Mouse (Mus musculus) lung, embryonic 14.5 days (tissue): Measurements from ENCODE around the gene Gm39566. TPM values are rescaled to one million over a fixed set of nuclear protein-coding genes. Genes with fewer than 3 reads are reported as not detected.
A peak's percentile ranks its signal among the peaks of the same experiment; 100 is the strongest.

Experiments used
- ATAC-seq: fragments of 200-750 bp; cut with Nextera tagmentation; 2 replicates; pipeline ENCODE4 v1.8.0; 2017; ENCODE audit warnings: mild to moderate bottlenecking, moderate TSS enrichment, moderate library complexity; ENCODE audit not compliant: insufficient read depth
- DNase-seq: peaks from one replicate; pipeline ENCODE4 v3.0.0-alpha.2; 2015
- H3K27ac ChIP-seq: fragments of 300-500 bp; sonication (generic); 2 replicates; pipeline ENCODE4 v1.5.1; 2014; ENCODE audit warnings: low read depth, mild to moderate bottlenecking, moderate library complexity
- H3K27me3 ChIP-seq: fragments of 300-500 bp; sonication (generic); 2 replicates; pipeline ENCODE4 v1.6.1; 2014; ENCODE audit warnings: low read length, control low read depth; ENCODE audit not compliant: insufficient read depth
- H3K36me3 ChIP-seq: fragments of 300-500 bp; sonication (generic); 2 replicates; pipeline ENCODE4 v1.6.1; 2014; ENCODE audit warnings: control low read depth; ENCODE audit not compliant: insufficient read depth
- H3K4me1 ChIP-seq: fragments of 300-500 bp; sonication (generic); 2 replicates; pipeline ENCODE4 v1.6.1; 2014; ENCODE audit warnings: antibody characterized with exemption, control low read depth; ENCODE audit not compliant: insufficient read depth
- H3K4me2 ChIP-seq: fragments of 300-500 bp; sonication (generic); 2 replicates; pipeline ENCODE4 v1.6.1; 2014; ENCODE audit warnings: mild to moderate bottlenecking
- H3K4me3 ChIP-seq: fragments of 300-500 bp; sonication (generic); 2 replicates; pipeline ENCODE4 v1.5.1; 2014; ENCODE audit warnings: low read depth, low read length
- H3K9ac ChIP-seq: fragments of 300-500 bp; sonication (generic); 2 replicates; pipeline ENCODE4 v1.6.1; 2014
- H3K9me3 ChIP-seq: fragments of 300-500 bp; sonication (generic); 2 replicates; pipeline ENCODE4 v1.6.1; 2016; ENCODE audit warnings: low read depth, low read length, control low read depth
- CTCF ChIP-seq: IDR thresholded peaks from 2 replicates; pipeline ENCODE4 v1.5.1; 2016; ENCODE audit warnings: antibody characterized with exemption, low read depth
- WGBS: fragments of 180-500 bp; shearing (Covaris S2); extraction: QIAGEN DNeasy Blood & Tissue Kit; methylation state at CpG from one replicate; pipeline ENCODE4 v1.1.7; 2014; 5-methylcytosine and 5-hydroxymethylcytosine counted together
- polyA plus RNA-seq: library from polyadenylated mRNA; unstranded; fragments of >200 nt; fragmentation: Nextera tagmentation; extraction: Ambion mirVana; gene quantifications from 2 replicates; pipeline ENCODE4 v1.2.1, GENCODE M21; 2014

The Gm39566 gene
- polyA plus RNA-seq, 1 experiment from 2014 or later = not detected

DNA sequence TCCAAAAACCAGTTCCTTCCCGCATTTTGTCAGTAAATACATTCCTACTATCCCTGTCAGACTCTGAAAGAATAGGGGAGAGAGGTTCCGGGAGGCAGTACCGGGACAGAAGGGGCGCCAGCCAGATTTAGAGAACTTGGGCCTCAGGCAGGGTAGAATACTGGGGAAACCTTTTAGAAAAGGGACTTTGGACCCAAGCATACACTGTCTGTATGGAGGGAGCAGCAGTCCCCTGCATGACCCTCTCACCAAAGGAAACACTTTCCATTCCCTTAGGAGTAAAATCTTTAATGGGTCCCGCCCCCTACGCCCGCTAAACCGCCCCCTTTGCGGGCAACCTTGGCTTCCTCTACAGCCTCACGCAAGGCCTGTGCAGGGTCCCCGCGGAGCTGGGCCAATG lies 11.8 kb downstream of the Gm39566 start:
- Histone ChIP-seq H3K27me3 (peaks cover 45% of the 10 kb centered on the region), H3K9ac (peak overlapping the region; percentile 54), H3K4me1 (peaks cover 40% of the 10 kb centered on the region), H3K9me3 (no peaks in the 10 kb centered on the region), H3K4me2 (peak overlapping the region; percentile 97), H3K27ac (0 out of 2 replicates have a peak overlapping the region, but pooled peaks have one; percentile 12), H3K4me3 (peak overlapping the region; percentile 52), H3K36me3 (no peaks in the 10 kb centered on the region)
- 3% methylated on average over 12 of the region's 12 CpGs for WGBS
- TF ChIP-seq CTCF = no peak
- ATAC-seq (peak; percentile 8; the same call in 1 of the 2 replicates), DNase-seq (no peak)

- no peaks in the 10 kb centered on the region for H3K9me3 ChIP-seq
- peak overlapping the region; percentile 52 for H3K4me3 ChIP-seq
- TF ChIP-seq CTCF = no peak
- peaks cover 45% of the 10 kb centered on the region for H3K27me3 ChIP-seq
- 0% methylated on average over 32 of the region's 33 CpGs for WGBS
- DNase-seq (peak; percentile 88), ATAC-seq (peak; percentile 13; the same call in 1 of the 2 replicates)
- no peak overlapping the region for H3K27ac ChIP-seq
- H3K36me3 ChIP-seq = no peaks in the 10 kb centered on the region
- peaks cover 40% of the 10 kb centered on the region for H3K4me1 ChIP-seq
- peak overlapping the region; percentile 97 for H3K4me2 ChIP-seq
- peak overlapping the region; percentile 55 for H3K9ac ChIP-seq
Observed at GRCm38 (mm10) chr11:69802648-69803105, 12.4 kb downstream of the Gm39566 start.

- Histone ChIP-seq H3K9me3 (no peaks in the 10 kb centered on the region), H3K27me3 (peaks cover 45% of the 10 kb centered on the region), H3K27ac (peak within 1 kb of the TSS; percentile 71), H3K4me2 (peak within 1 kb of the TSS; percentile 97), H3K9ac (peak within 1 kb of the TSS; percentile 55), H3K36me3 (no peaks in the 10 kb centered on the region), H3K4me3 (peak within 1 kb of the TSS; percentile 52), H3K4me1 (peaks cover 40% of the 10 kb centered on the region)
- no peak for TF ChIP-seq CTCF
- DNase-seq (no peak), ATAC-seq (no peak)
- under 1% methylated on average over 33 of the region's 33 CpGs for WGBS
Observed at GRCm38 (mm10) chr11:69801379-69801977, 13.6 kb downstream of the Gm39566 start, which contains the start of gene Fgf11. Gene Fgf11 (minus strand): TSS chr11:69801857.

DNA sequence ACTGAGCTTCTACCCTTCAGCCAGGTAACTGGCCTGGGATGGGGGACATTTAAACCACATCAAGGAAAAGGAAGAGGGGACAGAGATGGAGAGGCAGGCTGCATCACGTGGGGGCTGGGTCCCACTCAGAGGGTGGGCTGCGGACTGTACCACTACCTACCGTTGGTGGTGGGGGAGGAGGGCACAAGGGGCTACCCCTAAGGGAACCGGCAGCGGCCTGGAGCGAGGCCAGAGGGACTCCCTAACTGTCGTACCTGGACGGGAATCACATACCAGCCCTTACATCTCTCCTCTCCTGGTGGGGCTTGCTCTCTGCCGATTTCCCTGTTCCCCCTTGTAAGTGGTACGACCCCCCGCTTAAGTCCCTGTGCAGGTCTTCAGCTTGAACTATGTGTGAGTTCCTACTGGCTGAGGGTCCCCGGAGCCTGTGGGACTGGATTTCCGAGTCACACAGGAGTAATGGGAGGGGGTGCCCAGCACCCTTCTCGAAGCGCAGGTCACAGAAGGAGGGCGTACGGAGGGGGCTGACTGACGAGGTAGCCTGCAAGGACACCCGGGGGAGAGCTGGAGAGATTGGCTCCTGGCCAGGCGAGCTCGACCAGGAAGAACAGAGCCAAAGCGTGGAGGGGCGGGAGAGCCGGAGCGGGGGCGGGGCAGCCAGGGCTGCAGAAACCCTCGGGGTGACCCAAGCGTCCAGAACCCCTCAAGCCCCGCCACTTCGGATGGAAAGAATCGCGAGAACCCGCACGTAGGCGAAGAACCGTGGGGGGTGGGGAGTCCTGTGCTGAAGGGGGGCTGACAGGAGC lies 14.5 kb downstream of the Gm39566 start:
- Histone ChIP-seq H3K27me3 (peaks cover 42% of the 10 kb centered on the region), H3K9me3 (no peaks in the 10 kb centered on the region), H3K36me3 (no peaks in the 10 kb centered on the region), H3K4me3 (peak overlapping the region; percentile 52), H3K27ac (peak overlapping the region; percentile 71), H3K4me2 (peak overlapping the region; percentile 97), H3K4me1 (peaks cover 43% of the 10 kb centered on the region), H3K9ac (peak overlapping the region; percentile 55)
- no peak for TF ChIP-seq CTCF
- under 1% methylated on average over 35 of the region's 36 CpGs for WGBS
- DNase-seq = peak; percentile 85
- peak; percentile 55 for ATAC-seq

DNA sequence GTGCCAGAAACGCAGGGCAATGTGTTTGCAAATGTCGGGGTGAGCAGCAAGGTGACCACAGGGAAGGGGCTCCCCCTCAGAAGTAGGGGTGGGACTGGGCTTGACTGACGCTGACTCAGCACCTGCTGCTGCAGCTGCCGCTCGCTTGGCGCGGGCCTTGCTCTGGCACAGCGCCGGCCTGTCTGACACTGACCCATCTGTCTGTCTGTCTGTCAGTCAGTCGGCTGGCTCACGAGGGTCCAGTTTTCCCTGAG lies 15.0 kb downstream of the Gm39566 start:
- Histone ChIP-seq H3K4me1 (peaks cover 43% of the 10 kb centered on the region), H3K36me3 (no peaks in the 10 kb centered on the region), H3K4me2 (peak overlapping the region; percentile 97), H3K27ac (peak overlapping the region; percentile 71; the same call in 1 of the 2 replicates), H3K9ac (peak overlapping the region; percentile 55; the same call in 1 of the 2 replicates), H3K27me3 (peaks cover 37% of the 10 kb centered on the region), H3K9me3 (no peaks in the 10 kb centered on the region), H3K4me3 (peak overlapping the region; percentile 52)
- no peak for TF ChIP-seq CTCF
- peak; percentile 53 for DNase-seq
- no peak for ATAC-seq
- WGBS = under 1% methylated on average over 11 of the region's 11 CpGs

- DNase-seq = peak; percentile 32
- ATAC-seq = no peak
- Histone ChIP-seq H3K27ac (no peak overlapping the region), H3K9me3 (no peaks in the 10 kb centered on the region), H3K36me3 (no peaks in the 10 kb centered on the region), H3K4me2 (peak overlapping the region; percentile 97), H3K9ac (no peak overlapping the region), H3K4me1 (peaks cover 39% of the 10 kb centered on the region), H3K27me3 (peaks cover 32% of the 10 kb centered on the region), H3K4me3 (peak overlapping the region; percentile 52; the same call in 1 of the 2 replicates)
- TF ChIP-seq CTCF = no peak
- 15% methylated on average over 12 of the region's 12 CpGs for WGBS
Observed at GRCm38 (mm10) chr11:69799394-69800137, 15.5 kb downstream of the Gm39566 start.
